Mouse (Mus musculus) layer of hippocampus, adult 9-11 months (tissue): Measurements from ENCODE around the gene Pkp4.

ENCODE experiments used
- DNase-seq: peaks from one replicate; pipeline ENCODE4 v3.0.0; 2022

Gene Pkp4

DNA sequence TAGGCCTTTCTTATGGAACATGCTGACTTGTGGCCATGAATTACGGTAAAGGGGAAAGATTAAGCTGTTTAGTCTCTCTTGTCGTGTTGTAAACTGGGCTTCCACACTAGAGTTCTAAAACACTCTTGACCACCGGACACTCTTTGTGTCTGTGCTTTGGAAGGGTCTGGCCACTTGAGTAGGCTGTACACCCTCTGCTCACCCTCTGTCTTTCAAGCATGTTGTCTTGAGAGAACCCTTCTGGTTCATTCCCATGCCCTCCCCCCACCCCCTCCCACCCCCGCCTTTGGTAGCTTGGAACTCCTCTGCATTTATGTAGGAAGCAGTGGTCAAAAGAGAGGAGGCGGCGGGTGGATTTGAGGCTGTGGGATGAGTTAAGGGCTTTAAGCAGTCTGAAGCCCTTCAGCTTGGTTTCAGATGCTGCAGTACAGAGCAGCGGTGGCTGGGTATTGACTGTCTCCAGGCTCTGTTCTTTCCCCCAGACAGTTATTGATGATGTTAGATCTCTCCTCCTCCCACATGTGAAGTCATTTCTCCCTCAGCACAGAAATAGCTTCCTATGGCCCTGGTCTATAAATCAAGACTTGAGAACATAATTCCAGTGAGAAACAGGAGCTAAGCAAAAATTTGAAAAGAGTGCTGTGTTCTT lies 120.4 kb downstream of the Pkp4 start:
- DNase-seq = no peak

DNA sequence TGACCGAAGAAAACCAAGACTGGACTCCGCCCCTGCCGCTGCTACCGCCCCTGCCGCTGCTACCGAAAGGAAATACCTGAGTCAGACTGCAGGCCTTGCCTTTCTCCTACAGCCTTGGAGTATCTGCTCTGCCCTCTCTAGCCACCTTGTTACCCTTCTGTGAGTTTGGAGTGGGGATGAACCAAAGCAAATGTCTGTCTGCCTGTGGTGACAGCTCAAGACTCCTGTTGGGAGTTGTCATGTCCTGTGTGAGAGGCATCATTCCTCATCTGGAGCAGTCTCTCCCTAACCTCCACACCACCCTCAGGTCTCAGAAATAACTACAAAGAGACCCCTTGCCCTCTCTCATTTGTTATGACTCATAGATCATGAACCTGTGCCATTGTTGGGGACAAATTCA lies 122.3 kb downstream of the Pkp4 start:
- no peak for DNase-seq

DNA sequence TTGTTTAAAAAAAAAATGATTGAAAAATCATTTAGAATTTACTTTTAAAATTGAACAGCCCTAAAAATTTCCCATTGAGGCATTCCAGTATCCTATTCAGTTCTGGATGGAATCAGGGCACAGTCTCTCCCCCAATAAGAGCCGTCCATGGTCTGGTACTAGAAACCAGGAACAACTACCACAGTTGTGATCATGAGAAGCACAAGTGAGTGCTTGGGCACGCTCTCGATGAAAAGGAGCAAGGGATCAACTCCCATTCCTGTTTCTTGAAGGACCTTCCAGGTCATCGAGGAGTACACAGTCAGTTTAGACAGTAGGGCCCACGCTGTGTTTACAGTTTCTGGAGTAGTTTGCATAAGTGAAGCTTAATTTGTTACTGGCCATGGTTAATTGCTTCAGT lies 123.6 kb downstream of the Pkp4 start:
- DNase-seq = no peak

DNA sequence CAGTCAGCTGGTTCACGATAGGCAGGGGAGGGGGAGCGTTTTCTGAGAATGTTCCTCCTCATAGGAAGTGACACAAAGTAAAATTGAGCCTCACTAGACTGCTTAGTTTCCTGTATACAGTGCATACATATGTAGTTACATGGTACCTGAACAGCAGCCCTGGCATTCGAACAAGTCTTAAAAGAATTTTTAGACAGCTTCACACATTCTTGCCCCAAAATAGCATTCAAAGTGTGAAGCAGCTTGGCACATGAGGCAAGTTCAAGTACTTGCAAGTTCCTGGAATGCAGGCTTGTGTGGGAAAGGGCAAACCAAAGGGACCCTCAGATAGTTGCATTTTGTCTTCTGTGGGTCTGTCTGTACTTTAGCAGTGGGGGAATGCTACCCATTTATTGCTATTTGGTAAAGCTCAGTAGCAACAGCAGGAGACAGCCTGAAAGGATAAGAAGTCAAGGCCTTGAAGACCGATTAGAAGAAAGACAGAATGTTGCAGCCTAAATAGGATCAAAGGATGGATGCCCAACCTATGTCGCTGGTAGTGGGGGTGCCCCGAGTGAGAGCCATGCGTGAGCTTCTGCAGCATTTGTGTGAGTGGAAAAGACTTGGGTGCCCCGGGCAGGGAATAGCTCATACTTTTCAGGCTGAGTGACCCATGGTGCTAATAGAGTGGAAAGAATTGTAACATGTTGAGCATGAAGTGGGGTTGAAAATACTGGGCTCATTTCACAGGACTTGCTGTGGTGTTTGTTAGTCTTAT lies 124.3 kb downstream of the Pkp4 start:
- no peak for DNase-seq

DNA sequence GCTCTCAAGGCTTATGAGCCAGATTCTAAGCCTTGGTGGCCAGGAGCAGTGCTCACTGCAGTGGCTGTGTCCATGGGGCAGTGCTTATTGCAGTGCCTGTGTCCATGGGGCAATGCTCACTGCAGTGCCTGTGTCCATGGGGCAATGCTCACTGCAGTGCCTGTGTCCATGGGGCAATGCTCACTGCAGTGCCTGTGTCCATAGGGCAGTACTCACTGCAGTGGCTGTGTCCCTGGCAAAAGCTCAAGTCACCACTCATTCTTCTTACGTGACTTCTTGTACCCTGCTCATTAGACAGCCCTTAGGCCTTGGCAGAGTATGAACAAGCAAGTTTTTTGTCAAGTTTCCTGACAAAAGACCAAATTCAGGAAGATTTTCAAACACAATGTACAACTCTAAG lies 124.9 kb downstream of the Pkp4 start:
- no peak for DNase-seq

DNA sequence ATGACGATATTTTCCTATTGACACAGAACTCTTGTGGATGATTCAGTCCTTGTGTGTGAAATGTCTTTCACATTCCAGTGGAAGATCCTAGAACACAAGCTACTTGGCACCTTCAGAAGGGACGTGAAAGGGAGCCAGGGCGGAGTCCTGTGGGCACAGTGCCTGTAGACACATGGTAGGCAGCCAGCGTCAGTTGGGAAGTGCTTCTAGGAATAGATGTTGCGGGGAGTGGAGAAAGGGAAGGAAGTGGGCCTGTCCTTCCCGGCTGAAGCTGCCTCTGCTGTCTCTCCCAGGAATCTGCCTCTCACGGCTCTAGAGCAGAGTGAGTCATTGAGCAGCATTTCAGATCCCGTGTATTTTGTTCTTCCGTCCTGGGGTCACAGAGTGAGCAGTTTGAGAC lies 125.6 kb downstream of the Pkp4 start:
- peak; percentile 43 for DNase-seq

DNA sequence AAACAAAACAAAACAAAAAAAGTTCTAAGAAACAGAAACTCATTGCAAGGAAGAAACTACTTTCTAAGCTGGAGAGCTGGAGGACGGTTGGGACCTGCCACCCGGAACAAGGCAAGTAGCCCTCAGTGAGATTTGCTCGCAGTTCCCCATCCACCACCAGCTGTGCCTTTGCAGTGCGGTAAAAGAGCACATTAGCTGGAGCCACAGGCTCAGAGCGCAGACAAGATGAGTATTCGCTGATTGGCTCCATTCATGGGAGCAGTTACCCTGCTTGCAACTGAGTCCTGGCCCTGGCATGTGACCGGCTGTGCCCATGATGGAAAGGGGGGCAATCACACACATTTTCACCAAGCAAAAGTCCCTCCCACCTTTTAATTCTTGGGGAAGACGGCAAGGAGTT lies 127.0 kb downstream of the Pkp4 start:
- no peak for DNase-seq

DNA sequence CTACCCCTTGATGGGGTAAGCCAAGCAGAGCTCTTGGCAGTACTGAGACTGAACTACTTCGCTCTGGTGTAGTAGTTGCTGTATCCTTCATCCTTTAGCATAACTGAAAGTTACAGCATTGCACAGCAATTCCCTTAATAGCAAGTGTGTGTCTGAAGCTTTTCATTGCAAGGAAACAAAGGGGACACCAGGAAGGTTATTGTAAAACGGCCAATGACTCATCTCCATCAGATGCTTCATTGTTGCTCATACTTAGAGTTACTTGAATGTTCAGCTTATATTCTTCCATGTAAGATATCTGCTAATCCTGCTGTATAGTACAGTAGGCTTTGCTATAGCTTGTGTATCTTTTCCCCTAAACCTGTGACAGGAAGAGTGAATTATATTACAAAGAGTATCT lies 128.8 kb downstream of the Pkp4 start:
- DNase-seq = no peak

DNA sequence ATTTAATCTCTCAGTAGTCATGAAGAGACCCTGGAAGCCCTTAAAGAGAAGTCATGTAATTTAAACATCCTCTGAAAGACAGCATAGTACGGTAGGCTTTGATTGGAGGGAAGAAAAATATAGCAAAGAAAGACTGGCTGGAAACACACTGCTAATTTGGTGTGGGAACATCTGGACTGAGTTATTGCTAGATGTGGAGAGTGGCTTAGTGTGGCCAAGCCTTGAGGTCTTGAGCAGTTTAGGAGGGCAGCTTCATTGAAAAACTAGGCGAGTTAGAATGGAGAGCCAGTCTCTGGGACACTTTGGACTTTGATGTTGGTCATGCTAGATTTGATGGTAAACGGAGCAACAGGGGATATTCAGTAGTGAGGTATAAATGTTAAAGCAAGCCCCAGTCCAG lies 129.7 kb downstream of the Pkp4 start:
- no peak for DNase-seq

DNA sequence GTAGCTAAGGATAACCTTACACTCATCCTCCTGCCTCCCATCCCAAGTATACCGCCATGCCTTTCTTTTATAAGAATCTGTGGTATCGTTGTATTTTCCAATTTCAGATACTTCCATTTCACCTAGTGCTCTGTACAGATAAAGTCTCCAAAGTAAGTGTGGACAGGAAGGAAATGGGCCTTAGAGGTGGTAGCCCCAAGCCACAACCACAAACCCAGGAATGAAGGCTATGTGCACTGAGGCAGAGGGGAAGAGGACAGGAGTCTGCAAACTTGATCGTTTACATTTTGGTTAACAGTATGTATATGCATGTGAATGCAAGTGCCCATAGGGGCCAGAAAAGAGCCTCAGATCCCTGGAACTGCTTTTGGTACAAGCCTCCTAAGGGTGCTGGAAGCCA lies 139.2 kb downstream of the Pkp4 start:
- DNase-seq = no peak

DNA sequence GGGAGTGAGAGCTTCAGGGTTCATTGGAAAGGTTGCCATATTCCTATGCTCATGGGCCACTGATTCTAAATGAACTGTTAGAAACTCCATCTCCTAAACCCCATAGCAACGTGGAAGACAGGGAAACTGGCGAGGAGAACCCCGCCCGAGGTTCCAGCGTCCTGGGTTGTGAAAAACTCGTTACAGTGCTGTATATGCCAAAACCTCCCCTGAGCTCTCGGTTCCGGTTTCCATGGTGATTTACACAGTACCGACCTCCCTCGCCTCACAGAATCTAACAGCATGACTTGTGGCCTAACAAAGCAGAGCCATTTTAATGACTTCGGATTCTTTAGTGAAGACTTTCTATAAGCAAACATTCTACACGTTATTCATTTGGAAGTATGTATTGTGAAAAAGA lies 141.0 kb downstream of the Pkp4 start:
- peak; percentile 33 for DNase-seq

DNA sequence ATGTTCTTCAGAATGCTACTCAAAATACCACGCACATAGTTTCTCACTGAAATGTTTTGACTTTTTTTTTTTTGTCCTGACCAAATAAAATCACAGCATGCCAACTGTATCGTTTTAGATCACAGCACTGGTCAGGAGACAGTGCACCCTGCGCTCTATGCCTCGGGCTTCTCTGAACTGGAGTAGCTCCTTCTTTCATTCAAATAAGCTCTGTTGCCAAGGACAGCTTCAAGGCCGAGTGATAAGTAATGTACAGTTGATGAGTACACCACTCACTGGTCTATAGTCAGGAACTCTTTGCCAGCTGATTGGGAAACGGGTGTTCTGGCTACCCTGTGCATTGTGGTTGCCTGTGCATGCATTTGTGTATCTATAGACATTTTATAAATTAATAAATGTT lies 141.8 kb downstream of the Pkp4 start:
- DNase-seq = no peak

DNA sequence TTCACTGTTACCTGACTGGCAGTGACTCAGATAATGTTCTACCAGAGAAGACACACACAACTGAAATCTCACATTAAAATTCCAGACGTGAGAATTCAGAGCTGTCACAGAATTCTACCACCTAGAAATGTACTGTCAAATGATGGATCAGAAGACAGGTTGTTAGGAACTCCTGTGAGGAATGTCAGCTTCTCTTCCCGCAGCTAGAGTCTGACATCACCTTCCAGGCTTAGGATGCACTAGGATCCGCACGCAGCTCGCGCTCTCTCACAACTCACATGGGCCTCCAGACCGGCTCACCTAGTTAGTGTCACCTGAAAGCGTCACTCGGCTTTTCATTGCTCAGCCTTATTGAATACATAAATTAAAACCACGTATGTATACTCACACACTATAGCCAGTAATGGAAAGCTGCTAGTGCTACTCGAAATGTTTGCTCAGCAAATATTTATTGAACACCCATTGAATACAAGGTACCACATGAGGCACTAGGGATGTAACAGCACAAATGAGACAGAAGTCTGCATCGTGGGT lies 142.9 kb downstream of the Pkp4 start:
- no peak for DNase-seq

DNA sequence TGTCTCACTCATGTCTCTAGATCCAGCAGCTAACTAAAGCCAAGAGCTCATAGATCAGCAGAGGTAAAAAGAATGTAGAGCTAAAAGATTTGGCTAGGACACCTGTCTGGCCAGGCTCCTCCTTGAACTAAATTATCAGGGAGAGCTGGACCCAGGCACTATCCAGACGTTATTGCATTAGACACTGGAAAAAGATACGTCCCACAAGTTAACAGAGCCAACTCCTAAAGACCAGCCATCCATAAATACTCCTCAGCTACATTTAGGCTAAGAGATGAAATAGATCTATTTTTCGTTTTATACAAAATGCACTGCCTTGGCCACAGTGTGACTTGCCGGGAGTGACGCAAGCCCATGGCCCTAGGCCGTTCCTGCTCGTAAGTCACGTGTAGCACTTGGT lies 146.7 kb downstream of the Pkp4 start:
- no peak for DNase-seq

DNA sequence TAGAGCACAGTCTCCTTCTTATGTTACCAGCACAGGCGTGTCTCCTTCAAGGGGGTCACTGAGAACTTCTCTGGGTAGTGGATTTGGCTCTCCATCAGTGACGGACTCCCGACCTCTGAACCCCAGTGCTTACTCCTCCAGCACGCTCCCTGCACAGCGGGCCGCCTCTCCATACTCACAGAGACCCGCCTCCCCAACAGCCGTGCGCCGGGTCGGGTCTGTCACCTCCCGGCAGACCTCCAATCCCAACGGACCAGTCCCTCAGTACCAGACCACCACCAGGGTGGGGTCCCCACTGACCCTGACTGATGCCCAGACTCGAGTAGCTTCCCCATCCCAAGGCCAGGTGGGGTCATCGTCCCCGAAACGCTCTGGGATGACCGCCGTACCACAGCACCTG lies 147.4 kb downstream of the Pkp4 start:
- DNase-seq = no peak

DNA sequence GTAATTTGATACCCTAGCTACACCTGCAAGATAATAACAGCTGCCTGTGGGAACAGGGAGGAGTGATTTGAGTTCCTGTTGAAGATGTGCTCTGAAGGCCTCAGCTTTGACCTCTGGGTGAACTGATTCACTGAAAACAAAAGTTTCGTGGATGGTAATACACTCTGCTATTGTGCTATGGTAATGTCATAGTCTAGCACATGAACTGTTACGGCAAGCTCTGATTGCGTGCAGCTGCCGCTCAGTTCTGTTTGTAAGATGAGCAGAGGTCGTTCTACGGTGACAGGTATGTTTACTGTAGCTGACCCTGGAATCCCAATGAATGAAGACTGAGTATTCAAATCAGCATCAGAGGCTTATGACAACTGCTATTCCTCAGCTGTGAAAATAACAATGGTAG lies 152.6 kb downstream of the Pkp4 start:
- DNase-seq = no peak

DNA sequence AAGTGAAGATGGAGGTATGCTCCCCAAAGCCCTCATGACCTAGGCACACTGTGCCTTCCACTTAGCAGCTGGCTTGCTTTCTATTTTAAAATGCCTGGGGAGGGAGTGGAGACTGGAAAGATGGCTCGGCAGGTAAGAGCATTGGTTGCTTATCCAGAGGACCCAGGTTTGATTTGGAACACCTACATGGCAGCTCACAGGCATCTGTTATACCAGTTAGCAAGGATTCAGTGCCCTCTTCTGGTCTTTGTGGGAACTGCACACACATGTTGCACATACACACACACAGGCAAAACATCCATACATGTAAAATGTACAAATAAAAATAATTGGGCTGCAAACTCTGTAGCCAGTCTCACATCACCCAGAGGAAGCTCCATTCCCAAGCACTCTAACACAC lies 158.0 kb downstream of the Pkp4 start:
- DNase-seq = no peak

DNA sequence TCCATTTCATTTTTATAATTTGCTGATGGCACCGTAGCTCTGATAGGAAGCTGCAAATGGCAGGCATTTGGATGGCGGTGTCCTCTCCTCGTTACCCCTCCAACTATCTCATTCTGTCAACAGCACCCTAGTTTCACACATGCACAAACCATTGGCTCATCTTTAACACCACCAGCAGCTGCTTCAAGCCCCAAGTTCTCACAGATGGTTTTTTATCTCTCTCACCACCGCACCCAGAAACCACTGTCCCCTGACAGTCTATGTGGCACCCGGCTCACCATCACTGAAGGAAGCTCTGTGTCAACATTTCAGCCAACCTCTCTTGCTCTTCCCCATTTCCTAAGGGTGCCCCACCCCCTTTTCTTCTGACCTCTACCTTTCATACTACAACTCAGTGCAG lies 167.3 kb downstream of the Pkp4 start:
- no peak for DNase-seq

DNA sequence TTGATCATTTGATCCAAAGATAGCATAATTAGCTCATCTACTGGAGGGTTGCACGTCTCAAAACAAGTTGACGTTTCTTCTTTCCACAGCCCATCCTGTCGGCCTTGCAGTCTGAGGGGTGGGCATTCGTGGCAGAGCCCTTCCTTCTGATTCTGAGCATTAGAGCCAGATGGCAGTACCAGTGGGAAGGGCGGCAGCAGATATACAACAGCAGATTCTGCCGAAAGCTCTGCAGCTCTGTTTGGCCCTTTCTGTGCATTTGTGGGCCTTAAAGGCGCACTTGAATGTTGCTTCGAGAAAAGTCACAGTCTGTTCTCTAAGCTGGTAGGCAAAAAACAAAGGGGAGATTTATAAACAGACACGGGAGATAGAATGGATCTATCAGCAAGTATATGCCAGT lies 170.4 kb downstream of the Pkp4 start:
- peak; percentile 45 for DNase-seq

DNA sequence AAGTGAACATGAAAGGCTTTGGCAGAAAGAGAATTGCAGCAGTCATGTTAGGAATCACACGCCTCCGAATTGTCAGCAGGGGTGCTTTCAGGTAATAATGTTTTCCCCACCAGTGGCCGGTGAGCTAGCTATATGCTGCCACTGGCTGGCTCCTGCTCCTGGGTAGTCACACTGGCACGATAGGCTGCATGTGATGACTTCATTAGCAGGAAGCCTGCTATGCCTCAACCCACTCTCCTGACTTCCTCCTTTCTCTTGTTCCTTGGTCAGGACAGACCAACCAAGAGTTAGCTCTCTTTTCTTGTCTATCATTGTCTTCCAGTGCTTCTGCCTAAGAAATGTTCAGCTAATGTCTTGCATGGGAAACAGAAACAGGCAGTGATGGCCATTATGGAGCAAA lies 171.9 kb downstream of the Pkp4 start:
- no peak for DNase-seq

DNA sequence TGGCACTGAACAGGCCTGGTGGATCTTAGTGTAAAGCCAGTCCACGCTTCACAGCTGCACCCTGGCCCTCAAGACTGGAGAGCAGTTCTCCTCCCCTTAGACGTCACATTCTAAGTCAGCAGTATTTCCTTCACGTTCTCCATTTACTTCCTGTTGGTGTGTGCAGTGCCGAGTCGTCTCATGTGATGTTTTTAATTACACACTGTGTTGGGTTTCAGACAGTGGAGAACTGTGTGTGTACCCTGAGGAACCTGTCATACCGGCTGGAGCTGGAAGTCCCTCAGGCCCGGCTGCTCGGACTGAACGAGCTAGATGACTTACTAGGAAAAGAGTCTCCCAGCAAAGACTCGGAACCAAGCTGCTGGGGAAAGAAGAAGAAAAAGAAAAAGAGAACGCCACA lies 177.9 kb downstream of the Pkp4 start:
- no peak for DNase-seq

DNA sequence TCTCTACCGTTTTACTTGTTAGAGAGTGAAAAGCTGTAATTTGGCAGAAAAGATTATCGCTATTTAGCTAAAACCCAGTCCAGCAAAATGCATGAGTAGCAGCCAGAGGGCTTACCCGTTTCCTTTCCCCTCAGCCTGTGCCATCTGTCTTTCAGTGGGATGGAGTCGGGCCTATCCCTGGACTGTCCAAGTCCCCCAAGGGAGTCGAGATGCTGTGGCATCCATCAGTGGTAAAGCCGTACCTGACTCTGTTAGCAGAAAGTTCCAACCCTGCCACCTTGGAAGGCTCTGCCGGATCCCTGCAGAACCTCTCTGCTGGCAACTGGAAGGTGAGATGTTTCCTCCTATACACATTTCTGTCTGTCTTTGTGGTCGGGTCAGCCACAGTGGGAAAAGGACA lies 178.3 kb downstream of the Pkp4 start:
- no peak for DNase-seq

DNA sequence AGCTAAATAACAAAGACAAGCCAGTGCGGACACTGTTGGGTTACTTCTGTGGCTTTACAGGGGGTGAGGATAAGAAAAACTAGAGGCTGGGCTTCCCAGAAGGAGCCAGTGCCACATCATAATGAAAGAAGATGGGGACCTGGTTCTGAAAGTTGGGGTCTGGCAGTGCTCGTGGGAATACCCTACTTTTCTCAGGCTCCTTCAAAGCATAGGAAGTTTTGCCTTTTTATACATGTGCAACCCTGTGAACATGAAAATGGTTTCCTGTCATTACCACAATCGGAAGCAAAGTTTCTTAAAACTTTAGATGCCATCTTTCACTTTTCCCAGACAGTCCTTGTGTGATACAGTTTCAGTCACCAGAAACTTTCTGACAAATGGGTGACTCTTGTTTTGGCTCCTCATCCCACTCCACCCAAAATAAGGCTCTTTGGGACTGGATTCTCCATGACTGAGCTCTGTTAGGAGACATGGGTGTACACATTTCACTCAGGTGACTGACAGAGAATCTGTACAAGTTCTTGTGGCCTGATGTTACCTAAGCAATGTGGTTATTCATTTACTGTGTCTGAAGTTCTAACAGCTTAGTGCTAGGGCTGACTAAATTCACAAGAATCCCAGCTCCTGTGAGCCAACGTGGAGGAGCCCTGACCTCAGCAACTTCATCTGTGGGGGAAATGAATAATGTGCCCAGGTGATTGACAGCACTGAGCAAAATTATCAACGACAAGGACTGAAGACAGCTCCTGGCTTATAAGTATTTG lies 179.3 kb downstream of the Pkp4 start:
- DNase-seq = no peak

DNA sequence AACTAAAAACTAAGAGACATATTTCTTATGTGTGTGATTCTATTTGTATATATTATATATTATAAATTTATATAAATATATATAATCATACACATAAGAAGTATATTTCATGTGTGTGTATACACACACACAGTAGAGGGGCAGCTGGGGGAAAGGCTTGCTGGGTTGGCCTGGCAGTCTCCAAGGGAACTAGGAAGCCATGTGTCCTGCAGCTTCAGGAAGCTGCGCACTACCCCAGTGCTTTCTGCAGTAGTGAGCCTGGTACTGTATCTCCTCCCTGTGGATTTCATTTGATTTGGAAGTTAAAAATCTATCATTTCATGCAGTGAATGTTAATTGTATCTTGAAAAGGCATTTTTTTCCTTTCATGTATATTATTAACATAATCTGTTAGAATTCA lies 180.2 kb downstream of the Pkp4 start:
- no peak for DNase-seq
